Mouse (Mus musculus) CH12.LX (cell line): ENCODE data around the gene Ube4b.

Experiments
- CHD2 ChIP-seq: IDR thresholded peaks from 2 replicates; pipeline ENCODE4 v1.6.1; 2011; ENCODE audit warnings: low read length, improper control_type of control experiment
- CTCF ChIP-seq, 2 experiments: IDR thresholded peaks in 1 of 2; conservative IDR thresholded peaks in 1 of 2; 2 replicates each; pipeline ENCODE4 v1.5.1; 2011 to 2012; ENCODE audit warnings: low read depth in 2 of 2, low read length in 2 of 2, improper control_type of control experiment in 1 of 2, inconsistent platforms in 1 of 2, mild to moderate bottlenecking in 1 of 2, moderate library complexity in 1 of 2
- EP300 ChIP-seq: IDR thresholded peaks from 2 replicates; pipeline ENCODE4 v1.6.1; 2011; ENCODE audit warnings: low read length, improper control_type of control experiment
- ETS1 ChIP-seq: conservative IDR thresholded peaks from 2 replicates; pipeline ENCODE4 v1.6.1; 2012; ENCODE audit warnings: low read depth, mild to moderate bottlenecking, inconsistent platforms, low read length, improper control_type of control experiment, moderate library complexity
- HCFC1 ChIP-seq: IDR thresholded peaks from 2 replicates; pipeline ENCODE4 v1.6.1; 2012; ENCODE audit warnings: low read depth, mild to moderate bottlenecking, inconsistent platforms, low read length, improper control_type of control experiment
- MAX ChIP-seq: IDR thresholded peaks from 2 replicates; pipeline ENCODE4 v1.6.1; 2011; ENCODE audit warnings: low read length, improper control_type of control experiment
- MYC ChIP-seq: IDR thresholded peaks from 2 replicates; pipeline ENCODE4 v1.6.1; 2011; ENCODE audit warnings: low read depth, mild to moderate bottlenecking, improper control_type of control experiment, low read length
- SMC3 ChIP-seq: IDR thresholded peaks from 2 replicates; pipeline ENCODE4 v1.6.1; 2011; ENCODE audit warnings: low read depth, low read length, improper control_type of control experiment
- UBTF ChIP-seq: IDR thresholded peaks from 2 replicates; pipeline ENCODE4 v1.6.1; 2012; ENCODE audit warnings: low read depth, mild to moderate bottlenecking, inconsistent platforms, low read length, improper control_type of control experiment, moderate library complexity
- ZKSCAN1 ChIP-seq: IDR thresholded peaks from 2 replicates; pipeline ENCODE4 v1.6.1; 2012; ENCODE audit warnings: low read depth, inconsistent platforms, low read length, improper control_type of control experiment, borderline replicate concordance
- ZMIZ1 ChIP-seq: IDR thresholded peaks from 2 replicates; pipeline ENCODE4 v1.6.1; 2012; ENCODE audit warnings: low read depth, mild to moderate bottlenecking, inconsistent platforms, low read length, improper control_type of control experiment

GRCm38 (mm10) chr4:149357982-149358381, 68.6 kb downstream of the Ube4b start:
- no peak for TF ChIP-seq ZMIZ1
- TF ChIP-seq ETS1 = no peak
- TF ChIP-seq CHD2 = no peak
- no peak for TF ChIP-seq MAX
- no peak for TF ChIP-seq ZKSCAN1
- TF ChIP-seq UBTF = no peak
- TF ChIP-seq MYC = no peak
- no peak for TF ChIP-seq EP300
- no peak for TF ChIP-seq SMC3
- no peak for TF ChIP-seq CTCF (conservative IDR thresholded peaks at IDR 0.05 in 1 of 2, IDR thresholded peaks at IDR 0.05 in 1 of 2; ENCODE audit: low read depth in 2 of 2, low read length in 2 of 2)
- TF ChIP-seq HCFC1 = no peak
